Mouse (Mus musculus): ENCODE measurements around the gene Auts2. TPM values are rescaled to one million over a fixed set of nuclear protein-coding genes. Genes with fewer than 3 reads are reported as not detected.

The Auts2 gene
- polyA plus RNA-seq, 1 experiment from 2014 or later, result 7.5 TPM

DNA sequence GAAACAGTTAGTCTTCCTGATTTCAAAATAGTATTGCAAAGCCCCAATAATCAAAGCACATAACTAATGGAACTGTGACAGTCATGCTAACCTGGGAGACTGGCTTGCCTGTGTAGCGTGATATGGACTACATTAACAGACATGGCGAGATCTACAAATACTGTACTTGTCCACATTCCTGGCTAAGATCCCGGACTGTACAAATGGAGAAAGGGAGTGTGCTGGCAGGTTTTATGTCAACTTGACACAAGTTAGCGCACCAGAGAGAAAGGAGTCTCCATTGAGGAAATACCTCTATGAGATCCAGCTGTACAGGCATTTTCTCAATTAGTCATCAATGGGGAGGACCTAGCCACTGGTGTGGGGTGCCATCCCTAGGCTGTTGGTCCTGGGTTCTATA, 353.0 kb downstream of the Auts2 start:
- Histone ChIP-seq H3K36me3 (ENCODE audit: insufficient read depth, low read length) (no peaks in the 10 kb centered on the region), H3K4me1 (replicated peaks; ENCODE audit: insufficient read depth, low read length) (peaks cover 18% of the 10 kb centered on the region), H3K27ac (no peak overlapping the region), H3K9me3 (replicated peaks; ENCODE audit: low read length) (no peaks in the 10 kb centered on the region), H3K9ac (ENCODE audit: low read depth, low read length) (no peak overlapping the region), H3K27me3 (ENCODE audit: insufficient read depth, low read length) (no peaks in the 10 kb centered on the region), H3K4me2 (ENCODE audit: low read length) (no peak overlapping the region), H3K4me3 (replicated peaks; ENCODE audit: low read depth, low read length) (no peak overlapping the region)
- ATAC-seq (replicated peaks; ENCODE audit: low FRiP score, low read depth) (no peak), DNase-seq (ENCODE audit: low spot score) (peak; percentile 57)
- WGBS, result 54% methylated on average over 4 of the region's 4 CpGs
- TF ChIP-seq CTCF (IDR thresholded peaks at IDR 0.05; ENCODE audit: low read depth), result no peak

DNA sequence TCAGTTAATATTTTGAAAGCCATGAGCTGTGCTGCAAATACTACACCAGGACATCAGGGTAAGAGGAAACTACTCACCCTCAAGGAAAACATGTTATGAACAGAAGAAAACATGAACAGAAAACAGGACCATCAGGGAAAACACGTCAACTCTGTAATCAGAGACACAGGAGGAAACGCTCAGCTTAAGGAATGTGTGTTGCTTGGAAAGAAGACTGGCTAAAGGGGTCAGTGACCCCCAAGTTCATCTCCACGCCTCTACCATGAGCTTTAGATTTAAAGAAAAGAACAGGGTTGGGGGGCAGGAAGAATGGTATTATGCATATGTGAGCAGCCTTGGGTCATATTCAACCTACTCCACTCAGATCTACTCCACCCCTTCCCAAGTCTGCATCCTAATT, 356.5 kb downstream of the Auts2 start:
- ATAC-seq (replicated peaks; ENCODE audit: low FRiP score, low read depth) (no peak), DNase-seq (ENCODE audit: low spot score) (peak; percentile 77)
- Histone ChIP-seq H3K27ac (peak overlapping the region; percentile 27), H3K4me2 (ENCODE audit: low read length) (peak overlapping the region; percentile 40), H3K4me1 (replicated peaks; ENCODE audit: insufficient read depth, low read length) (peaks cover 16% of the 10 kb centered on the region), H3K36me3 (ENCODE audit: insufficient read depth, low read length) (no peaks in the 10 kb centered on the region), H3K4me3 (replicated peaks; ENCODE audit: low read depth, low read length) (no peak overlapping the region), H3K9me3 (replicated peaks; ENCODE audit: low read length) (no peaks in the 10 kb centered on the region), H3K9ac (ENCODE audit: low read depth, low read length) (no peak overlapping the region), H3K27me3 (ENCODE audit: insufficient read depth, low read length) (no peaks in the 10 kb centered on the region)
- WGBS, result 30% methylated on average over 3 of the region's 3 CpGs
- TF ChIP-seq CTCF (IDR thresholded peaks at IDR 0.05; ENCODE audit: low read depth), result no peak

- WGBS, result 18% methylated on average over 7 of the region's 7 CpGs
- H3K9ac ChIP-seq (ENCODE audit: low read depth, low read length), result no peak overlapping the region
- H3K4me1 ChIP-seq (replicated peaks; ENCODE audit: insufficient read depth, low read length), result peaks cover 16% of the 10 kb centered on the region
- H3K27me3 ChIP-seq (ENCODE audit: insufficient read depth, low read length), result no peaks in the 10 kb centered on the region
- H3K36me3 ChIP-seq (ENCODE audit: insufficient read depth, low read length), result no peaks in the 10 kb centered on the region
- DNase-seq (ENCODE audit: low spot score) (peak; percentile 69), ATAC-seq (replicated peaks; ENCODE audit: low FRiP score, low read depth) (no peak)
- no peaks in the 10 kb centered on the region for H3K9me3 ChIP-seq (replicated peaks; ENCODE audit: low read length)
- peak overlapping the region; percentile 27 for H3K27ac ChIP-seq
- H3K4me3 ChIP-seq (replicated peaks; ENCODE audit: low read depth, low read length), result no peak overlapping the region
- TF ChIP-seq CTCF (IDR thresholded peaks at IDR 0.05; ENCODE audit: low read depth), result no peak
- H3K4me2 ChIP-seq (ENCODE audit: low read length), result peak overlapping the region; percentile 40
Measured at GRCm38 (mm10) chr5:132186221-132186620, 356.9 kb downstream of the Auts2 start.

DNA sequence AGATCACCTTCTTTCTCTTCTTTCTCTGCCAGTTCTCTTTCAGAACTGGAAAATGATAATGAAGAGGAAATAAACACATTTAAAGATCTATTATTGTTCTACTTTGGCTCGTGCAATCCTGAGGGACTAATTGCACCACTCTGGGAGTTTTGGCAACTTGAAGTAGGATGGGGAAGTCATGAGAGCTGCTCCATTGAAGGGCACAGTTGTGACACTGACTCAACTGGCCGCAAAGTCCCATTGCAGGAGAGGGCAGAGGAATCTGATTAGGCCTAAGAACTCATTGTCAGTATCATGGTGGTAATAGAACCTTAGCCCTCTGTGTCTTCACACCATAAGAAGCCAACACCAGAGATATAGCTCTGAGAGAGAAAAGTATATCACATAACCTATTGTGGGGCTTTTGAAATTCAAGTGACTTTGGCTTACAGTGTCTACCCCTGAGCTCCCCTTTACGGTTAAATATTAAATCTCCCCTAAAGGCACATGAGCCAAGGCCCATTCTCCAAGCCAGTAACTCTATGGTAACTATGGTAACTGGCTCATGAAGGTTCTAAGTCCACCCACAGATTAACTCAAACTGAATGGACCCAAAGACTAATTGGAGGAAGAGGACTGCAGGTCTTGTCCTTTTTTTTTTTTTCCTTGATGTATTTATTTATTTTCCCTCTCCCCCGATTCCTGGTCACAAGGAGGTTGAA, 358.6 kb downstream of the Auts2 start:
- no peak overlapping the region for H3K4me2 ChIP-seq (ENCODE audit: low read length)
- H3K9ac ChIP-seq (ENCODE audit: low read depth, low read length), result no peak overlapping the region
- no peaks in the 10 kb centered on the region for H3K27me3 ChIP-seq (ENCODE audit: insufficient read depth, low read length)
- no peak for TF ChIP-seq CTCF (IDR thresholded peaks at IDR 0.05; ENCODE audit: low read depth)
- DNase-seq (ENCODE audit: low spot score) (no peak), ATAC-seq (replicated peaks; ENCODE audit: low FRiP score, low read depth) (peak; percentile 54; the same call in 1 of the 2 replicates)
- no peaks in the 10 kb centered on the region for H3K9me3 ChIP-seq (replicated peaks; ENCODE audit: low read length)
- H3K36me3 ChIP-seq (ENCODE audit: insufficient read depth, low read length), result no peaks in the 10 kb centered on the region
- peak overlapping the region; percentile 54 for H3K27ac ChIP-seq
- H3K4me3 ChIP-seq (replicated peaks; ENCODE audit: low read depth, low read length), result no peak overlapping the region
- WGBS, result 57% methylated on average over 4 of the region's 4 CpGs
- H3K4me1 ChIP-seq (replicated peaks; ENCODE audit: insufficient read depth, low read length), result peaks cover 8% of the 10 kb centered on the region

GRCm38 (mm10) chr5:132182077-132182476, 361.1 kb downstream of the Auts2 start:
- H3K27me3 ChIP-seq (ENCODE audit: insufficient read depth, low read length), result no peaks in the 10 kb centered on the region
- 0 out of 2 replicates have a peak overlapping the region, but pooled peaks have one; percentile 34 for H3K27ac ChIP-seq
- H3K4me3 ChIP-seq (replicated peaks; ENCODE audit: low read depth, low read length), result no peak overlapping the region
- no peak for DNase-seq (ENCODE audit: low spot score)
- no peaks in the 10 kb centered on the region for H3K36me3 ChIP-seq (ENCODE audit: insufficient read depth, low read length)
- no peak overlapping the region for H3K4me2 ChIP-seq (ENCODE audit: low read length)
- no peak for ATAC-seq (replicated peaks; ENCODE audit: low FRiP score, low read depth)
- H3K4me1 ChIP-seq (replicated peaks; ENCODE audit: insufficient read depth, low read length), result peaks cover 8% of the 10 kb centered on the region
- no peak for TF ChIP-seq CTCF (IDR thresholded peaks at IDR 0.05; ENCODE audit: low read depth)
- no peaks in the 10 kb centered on the region for H3K9me3 ChIP-seq (replicated peaks; ENCODE audit: low read length)
- 65% methylated on average over 9 of the region's 9 CpGs for WGBS
- H3K9ac ChIP-seq (ENCODE audit: low read depth, low read length), result no peak overlapping the region

DNA sequence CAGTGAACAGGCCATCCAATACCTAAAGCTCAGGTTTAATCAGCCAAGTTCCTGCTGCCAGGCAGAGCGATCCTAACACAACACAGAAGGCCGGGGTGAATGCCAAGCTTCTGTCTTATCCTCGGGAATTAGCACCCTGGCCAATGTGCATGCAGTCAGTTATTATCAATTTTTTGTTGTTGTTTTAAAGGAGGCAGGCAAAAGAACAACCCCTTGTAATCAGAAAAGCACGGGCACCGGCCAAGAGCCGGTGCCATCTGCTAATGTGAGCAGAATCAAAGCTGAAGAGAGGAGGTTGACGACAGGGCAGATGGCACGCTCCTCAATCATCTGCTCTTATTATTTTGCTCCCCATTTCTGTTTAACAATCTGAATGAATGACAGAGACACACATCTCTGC, 373.1 kb downstream of the Auts2 start:
- Histone ChIP-seq H3K27me3 (ENCODE audit: insufficient read depth, low read length) (no peaks in the 10 kb centered on the region), H3K4me2 (ENCODE audit: low read length) (no peak overlapping the region), H3K9me3 (replicated peaks; ENCODE audit: low read length) (no peaks in the 10 kb centered on the region), H3K4me3 (replicated peaks; ENCODE audit: low read depth, low read length) (no peak overlapping the region), H3K9ac (ENCODE audit: low read depth, low read length) (no peak overlapping the region), H3K4me1 (replicated peaks; ENCODE audit: insufficient read depth, low read length) (no peaks in the 10 kb centered on the region), H3K27ac (no peak overlapping the region), H3K36me3 (ENCODE audit: insufficient read depth, low read length) (no peaks in the 10 kb centered on the region)
- no peak for DNase-seq (ENCODE audit: low spot score)
- WGBS, result 61% methylated on average over 8 of the region's 8 CpGs
- no peak for ATAC-seq (replicated peaks; ENCODE audit: low FRiP score, low read depth)
- no peak for TF ChIP-seq CTCF (IDR thresholded peaks at IDR 0.05; ENCODE audit: low read depth)

- Histone ChIP-seq H3K27me3 (ENCODE audit: insufficient read depth, low read length) (no peaks in the 10 kb centered on the region), H3K36me3 (ENCODE audit: insufficient read depth, low read length) (no peaks in the 10 kb centered on the region), H3K4me3 (replicated peaks; ENCODE audit: low read depth, low read length) (no peak overlapping the region), H3K4me1 (replicated peaks; ENCODE audit: insufficient read depth, low read length) (no peaks in the 10 kb centered on the region), H3K9ac (ENCODE audit: low read depth, low read length) (no peak overlapping the region), H3K4me2 (ENCODE audit: low read length) (no peak overlapping the region), H3K9me3 (replicated peaks; ENCODE audit: low read length) (no peaks in the 10 kb centered on the region), H3K27ac (no peak overlapping the region)
- WGBS, result 82% methylated on average over 5 of the region's 5 CpGs
- no peak for ATAC-seq (replicated peaks; ENCODE audit: low FRiP score, low read depth)
- DNase-seq (ENCODE audit: low spot score), result no peak
- TF ChIP-seq CTCF (IDR thresholded peaks at IDR 0.05; ENCODE audit: low read depth), result no peak
Measured at GRCm38 (mm10) chr5:132168805-132169204, 374.3 kb downstream of the Auts2 start.

All from kidney, postnatal 0 days (tissue).